Mouse (Mus musculus) kidney, embryonic 16.5 days (tissue): ENCODE measurements around the gene Wnt4. TPM values are rescaled to one million over a fixed set of nuclear protein-coding genes. Genes with fewer than 3 reads are reported as not detected.

ENCODE experiments used
- ATAC-seq: fragments of 200-750 bp; cut with Nextera tagmentation; 2 replicates; pipeline ENCODE4 v1.8.0; 2017; ENCODE audit warnings: moderate TSS enrichment; ENCODE audit not compliant: low FRiP score, low TSS enrichment
- H3K27ac ChIP-seq: fragments of 300-500 bp; sonication (generic); 2 replicates; pipeline ENCODE4 v1.5.1; 2014; ENCODE audit warnings: low read length
- H3K27me3 ChIP-seq: fragments of 300-500 bp; sonication (generic); 2 replicates; pipeline ENCODE4 v1.6.1; 2014; ENCODE audit warnings: low read length, control low read depth, mixed read lengths; ENCODE audit not compliant: insufficient read depth
- H3K36me3 ChIP-seq: fragments of 300-500 bp; sonication (generic); 2 replicates; pipeline ENCODE4 v1.6.1; 2014; ENCODE audit warnings: low read length, control low read depth, mixed read lengths; ENCODE audit not compliant: insufficient read depth
- H3K4me1 ChIP-seq: fragments of 300-500 bp; sonication (generic); 2 replicates; pipeline ENCODE4 v1.6.1; 2014; ENCODE audit warnings: low read length, control low read depth, mixed read lengths; ENCODE audit not compliant: insufficient read depth
- H3K4me2 ChIP-seq: fragments of 300-500 bp; sonication (generic); replicated peaks from 2 replicates; pipeline ENCODE4 v1.6.1; 2014; ENCODE audit warnings: low read depth, low read length
- H3K4me3 ChIP-seq: fragments of 300-500 bp; sonication (generic); 2 replicates; pipeline ENCODE4 v1.5.1; 2014; ENCODE audit warnings: mild to moderate bottlenecking, low read length
- H3K9ac ChIP-seq: fragments of 300-500 bp; sonication (generic); replicated peaks from 2 replicates; pipeline ENCODE4 v1.6.1; 2014; ENCODE audit warnings: low read length
- H3K9me3 ChIP-seq: fragments of 300-500 bp; sonication (generic); 2 replicates; pipeline ENCODE4 v1.6.1; 2016; ENCODE audit warnings: low read length, control low read depth
- WGBS: fragments of 180-500 bp; shearing (Covaris S2); extraction: QIAGEN DNeasy Blood & Tissue Kit; methylation state at CpG from one replicate; pipeline ENCODE4 v1.1.7; 2014; 5-methylcytosine and 5-hydroxymethylcytosine counted together
- polyA plus RNA-seq: library from polyadenylated mRNA; unstranded; fragments of >200 nt; fragmentation: Nextera tagmentation; extraction: Ambion mirVana; gene quantifications from 2 replicates; pipeline ENCODE4 v1.2.1, GENCODE M21; 2015

The Wnt4 gene
- polyA plus RNA-seq, 1 experiment from 2014 or later, result 7.9 TPM

DNA sequence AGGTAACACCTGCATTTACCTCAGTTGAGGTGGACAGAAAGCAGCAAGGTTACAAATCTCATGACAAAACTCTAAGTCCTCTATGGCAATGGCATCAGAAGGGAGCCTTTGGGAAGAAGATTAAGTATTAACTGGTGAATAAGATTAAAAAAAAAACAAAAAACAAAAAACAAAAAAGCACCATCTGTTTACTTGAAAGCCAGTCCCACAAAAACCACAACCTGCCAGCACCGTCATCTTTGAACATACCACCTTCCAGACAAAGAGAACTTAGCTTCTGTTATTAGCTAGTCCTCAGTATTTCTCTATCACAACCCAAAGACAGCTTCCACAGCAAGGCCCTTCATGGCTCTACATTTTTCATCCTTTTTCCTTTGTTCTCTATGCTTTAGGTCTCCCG is 67.8 kb downstream of the Wnt4 start:
- 91% methylated on average over 2 of the region's 2 CpGs for WGBS
- H3K9me3 ChIP-seq, result no peaks in the 10 kb centered on the region

DNA sequence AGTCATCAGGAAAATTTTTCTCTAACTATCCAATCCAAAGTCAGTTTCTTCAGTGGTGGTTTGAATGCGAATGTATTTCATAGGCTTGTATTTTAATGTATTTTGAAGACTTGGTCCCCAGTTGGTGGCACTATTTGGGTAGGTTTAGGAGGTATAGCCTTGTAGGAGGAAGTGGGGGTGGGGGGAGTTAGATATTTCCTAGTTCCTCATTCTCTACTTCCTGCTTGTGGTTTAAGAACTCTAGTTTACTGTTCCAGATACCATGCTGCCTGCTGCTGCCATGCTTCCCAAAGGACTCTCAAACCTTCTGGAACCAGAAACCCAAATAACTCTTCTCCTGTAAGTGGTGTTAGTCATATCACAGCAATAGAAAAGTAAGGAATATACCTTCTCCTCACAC is 68.5 kb downstream of the Wnt4 start:
- H3K9ac ChIP-seq, result no peak overlapping the region
- no peak overlapping the region for H3K4me2 ChIP-seq
- H3K36me3 ChIP-seq, result peaks cover 9% of the 10 kb centered on the region; the same call in 1 of the 2 replicates
- ATAC-seq, result no peak
- no peaks in the 10 kb centered on the region for H3K27me3 ChIP-seq
- no peak overlapping the region for H3K27ac ChIP-seq
- H3K9me3 ChIP-seq, result no peaks in the 10 kb centered on the region
- H3K4me3 ChIP-seq, result no peak overlapping the region
- H3K4me1 ChIP-seq, result peaks cover 4% of the 10 kb centered on the region; the same call in 1 of the 2 replicates
- WGBS, result 81% methylated on average over 1 of the region's 1 CpGs

More for the DNA sequence above, 67.8 kb downstream of the Wnt4 start:
- Histone ChIP-seq H3K4me2 (no peak overlapping the region), H3K27ac (no peak overlapping the region), H3K4me1 (peaks cover 4% of the 10 kb centered on the region; the same call in 1 of the 2 replicates), H3K27me3 (no peaks in the 10 kb centered on the region), H3K9ac (no peak overlapping the region), H3K4me3 (no peak overlapping the region), H3K36me3 (0 out of 2 replicates have a peak, but pooled peaks cover 5% of the 10 kb centered on the region)
- ATAC-seq, result no peak

Other genes starting within 250 kb of the Wnt4 start
- gene Zbtb40, start 228.7 kb upstream of the Wnt4 start, polyA plus RNA-seq, result 4.9 and 5.6 TPM in 2 replicates
- 739 and 758 TPM in 2 replicates for gene Cdc42, start 80.2 kb downstream of the Wnt4 start, polyA plus RNA-seq
- not detected in 2 replicates for gene Cela3a, start 132.3 kb downstream of the Wnt4 start, polyA plus RNA-seq
- not detected in 2 replicates for gene Cela3b, start 153.1 kb downstream of the Wnt4 start, polyA plus RNA-seq
- not detected in 2 replicates for gene 1700013G24Rik, start 175.8 kb downstream of the Wnt4 start, polyA plus RNA-seq
- 39.6 and 41.7 TPM in 2 replicates for gene Hspg2, start 191.3 kb downstream of the Wnt4 start, polyA plus RNA-seq